Comparison of ENCODE assay signal across 9 mouse cellular contexts in the genomic region with DNA sequence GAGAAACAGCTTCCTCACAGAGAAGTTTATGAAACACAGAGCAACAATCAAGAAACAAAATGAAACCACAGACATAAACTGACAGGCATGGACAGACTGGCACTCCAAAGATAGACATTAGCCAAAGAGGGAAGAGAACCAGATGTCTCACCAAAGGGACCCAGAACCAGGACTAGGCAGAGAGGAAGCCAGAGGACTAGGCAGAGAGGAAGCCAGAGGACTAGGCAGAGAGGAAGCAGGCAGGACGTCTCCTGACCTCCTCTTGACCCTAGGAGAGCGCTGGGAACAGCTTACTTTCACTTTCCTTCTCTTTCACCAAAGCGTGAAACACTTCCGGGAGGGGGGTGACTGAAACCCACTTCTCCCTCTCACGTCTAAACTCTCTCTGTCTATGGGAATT. TPM values are rescaled to one million over a fixed set of nuclear protein-coding genes. Genes with fewer than 3 reads are reported as not detected.
DNase-seq lines count a peak whose midpoint lies in the region; ATAC-seq lines count a peak whose summit lies in the region.
"Had no signal": no experiment of that assay in that cellular context is flagged by ENCODE, and none has a peak within 500 bp of the region (broad histone marks: within the 10 kb centered on the region; RNA-seq: fewer than 3 reads in every experiment).

No protein-coding gene starts in this region.

- no peaks in the 10 kb centered on the region for H3K27me3 ChIP-seq in kidney, embryonic 16.5 days (ENCODE audit: insufficient read depth, low read length)
- no peaks in the 10 kb centered on the region for H3K27me3 ChIP-seq in forebrain, embryonic 13.5 days
- H3K27me3 ChIP-seq: hindbrain, embryonic 15.5 days had no signal

- 0% methylated on average over 5 of the region's 5 CpGs for WGBS in kidney, embryonic 16.5 days
- 18% methylated on average over 5 of the region's 5 CpGs for WGBS in forebrain, embryonic 13.5 days

- H3K27ac ChIP-seq in kidney, embryonic 16.5 days (ENCODE audit: low read length): peak overlapping the region; percentile 51
- H3K27ac ChIP-seq in forebrain, embryonic 13.5 days: no peak overlapping the region
- H3K27ac ChIP-seq: hindbrain, embryonic 15.5 days had no signal

- peak overlapping the region; percentile 32 for H3K4me3 ChIP-seq in kidney, embryonic 16.5 days (ENCODE audit: low read length)
- H3K4me3 ChIP-seq in forebrain, embryonic 13.5 days: no peak overlapping the region
- H3K4me3 ChIP-seq: hindbrain, embryonic 15.5 days had no signal

- H3K9ac ChIP-seq in kidney, embryonic 16.5 days (replicated peaks; ENCODE audit: low read length): peak overlapping the region; percentile 41; the same call in 1 of the 2 replicates
- H3K9ac ChIP-seq in forebrain, embryonic 13.5 days: no peak overlapping the region
- H3K9ac ChIP-seq: hindbrain, embryonic 15.5 days had no signal

- peak overlapping the region; percentile 53 for H3K4me2 ChIP-seq in kidney, embryonic 16.5 days (replicated peaks; ENCODE audit: low read depth, low read length)
- no peak overlapping the region for H3K4me2 ChIP-seq in forebrain, embryonic 13.5 days
- H3K4me2 ChIP-seq: hindbrain, embryonic 15.5 days had no signal

- 0 out of 2 replicates have a peak, but pooled peaks cover 3% of the 10 kb centered on the region for H3K9me3 ChIP-seq in kidney, embryonic 16.5 days (ENCODE audit: low read length)
- H3K9me3 ChIP-seq in forebrain, embryonic 13.5 days (replicated peaks): no peaks in the 10 kb centered on the region
- H3K9me3 ChIP-seq: hindbrain, embryonic 15.5 days had no signal

- no peaks in the 10 kb centered on the region for H3K36me3 ChIP-seq in kidney, embryonic 16.5 days (ENCODE audit: insufficient read depth, low read length)
- no peaks in the 10 kb centered on the region for H3K36me3 ChIP-seq in forebrain, embryonic 13.5 days (ENCODE audit: poor library complexity, severe bottlenecking)
- H3K36me3 ChIP-seq: hindbrain, embryonic 15.5 days had no signal

- peak; percentile 95 for ATAC-seq in granulocyte monocyte progenitor cell, adult 5-6 weeks (replicated peaks; ENCODE audit: poor library complexity, severe bottlenecking)
- 0 out of 2 replicates have a peak, but pooled peaks have one; percentile 39 for ATAC-seq in kidney, embryonic 16.5 days (ENCODE audit: low FRiP score, low TSS enrichment)
- ATAC-seq in forebrain, embryonic 13.5 days: no peak

- H3K4me1 ChIP-seq in kidney, embryonic 16.5 days (ENCODE audit: insufficient read depth, low read length): peaks cover 10% of the 10 kb centered on the region; the same call in 1 of the 2 replicates
- no peaks in the 10 kb centered on the region for H3K4me1 ChIP-seq in forebrain, embryonic 13.5 days
- H3K4me1 ChIP-seq: hindbrain, embryonic 15.5 days had no signal

- DNase-seq in B cell, adult 2 months: peak; percentile 68 to 70
- peak; percentile 80 for DNase-seq in T-cell, adult 2 months (ENCODE audit: low spot score)
- DNase-seq in lung, postnatal 36 days: peak; percentile 87
- DNase-seq in testis, postnatal 10 days (ENCODE audit: low spot score): peak; percentile 47
- no peak for DNase-seq in cerebellum, adult 11 months

RNA-seq across cellular contexts. Expression of a gene that starts 11.3 kb away (rescaled TPM):
- total RNA-seq in granulocyte monocyte progenitor cell, adult 5-6 weeks (2014; fragmentation: Nextera tagmentation): 17.8 and 22.6 TPM in 2 replicates
- 53.1 and 58.0 TPM in 2 replicates for total RNA-seq in granulocyte monocyte progenitor cell, adult 5-6 weeks (2017)
- 0.74 and 0.75 TPM in 2 replicates for polyA plus RNA-seq in kidney, embryonic 16.5 days (2015; fragmentation: Nextera tagmentation; extraction: Ambion mirVana)
- 0.19 and 0.71 TPM in 2 replicates for polyA plus RNA-seq in forebrain, embryonic 13.5 days (2015; fragmentation: Nextera tagmentation; extraction: Ambion mirVana)

RNA-seq across cellular contexts. Expression of a gene that starts 28.9 kb away (rescaled TPM):
- 2.8 and 13.3 TPM in 2 replicates for total RNA-seq in granulocyte monocyte progenitor cell, adult 5-6 weeks (2014; fragmentation: Nextera tagmentation)
- 3.9 and 8.1 TPM in 2 replicates for total RNA-seq in granulocyte monocyte progenitor cell, adult 5-6 weeks (2017)
- polyA plus RNA-seq in kidney, embryonic 16.5 days (2015; fragmentation: Nextera tagmentation; extraction: Ambion mirVana): 27.1 and 28.3 TPM in 2 replicates
- polyA plus RNA-seq in forebrain, embryonic 13.5 days (2015; fragmentation: Nextera tagmentation; extraction: Ambion mirVana): 4.0 and 4.2 TPM in 2 replicates

RNA-seq across cellular contexts. Expression of a gene that starts 40.1 kb away (rescaled TPM):
- 149 and 152 TPM in 2 replicates for total RNA-seq in granulocyte monocyte progenitor cell, adult 5-6 weeks (2014; fragmentation: Nextera tagmentation)
- 156 and 160 TPM in 2 replicates for total RNA-seq in granulocyte monocyte progenitor cell, adult 5-6 weeks (2017)
- polyA plus RNA-seq in kidney, embryonic 16.5 days (2015; fragmentation: Nextera tagmentation; extraction: Ambion mirVana): 141 and 145 TPM in 2 replicates
- polyA plus RNA-seq in forebrain, embryonic 13.5 days (2015; fragmentation: Nextera tagmentation; extraction: Ambion mirVana): 141 and 167 TPM in 2 replicates

RNA-seq across cellular contexts. Expression of a gene that starts 40.6 kb away (rescaled TPM):
- total RNA-seq in granulocyte monocyte progenitor cell, adult 5-6 weeks (2014; fragmentation: Nextera tagmentation): 352 and 419 TPM in 2 replicates
- 522 and 534 TPM in 2 replicates for total RNA-seq in granulocyte monocyte progenitor cell, adult 5-6 weeks (2017)
- polyA plus RNA-seq in kidney, embryonic 16.5 days (2015; fragmentation: Nextera tagmentation; extraction: Ambion mirVana): 325 and 350 TPM in 2 replicates
- 186 and 201 TPM in 2 replicates for polyA plus RNA-seq in forebrain, embryonic 13.5 days (2015; fragmentation: Nextera tagmentation; extraction: Ambion mirVana)

RNA-seq across cellular contexts. Expression of a gene that starts 52.3 kb away (rescaled TPM):
- total RNA-seq in granulocyte monocyte progenitor cell, adult 5-6 weeks (2014; fragmentation: Nextera tagmentation): 10.7 and 29.3 TPM in 2 replicates
- total RNA-seq in granulocyte monocyte progenitor cell, adult 5-6 weeks (2017): 15.5 and 18.6 TPM in 2 replicates
- polyA plus RNA-seq in kidney, embryonic 16.5 days (2015; fragmentation: Nextera tagmentation; extraction: Ambion mirVana): 18.0 and 19.4 TPM in 2 replicates
- 15.3 and 15.7 TPM in 2 replicates for polyA plus RNA-seq in forebrain, embryonic 13.5 days (2015; fragmentation: Nextera tagmentation; extraction: Ambion mirVana)
